Mouse (Mus musculus): ENCODE results near the gene Camsap2.

- no peak for TF ChIP-seq CTCF (IDR thresholded peaks at IDR 0.05; ENCODE audit: low read depth, low read length)
- no peak for TF ChIP-seq GATA1 (IDR thresholded peaks at IDR 0.05; ENCODE audit: borderline replicate concordance, low read length)
- TF ChIP-seq POLR2AphosphoS5 (IDR thresholded peaks at IDR 0.05; ENCODE audit: insufficient replicate concordance, low read depth, low read length) = no peak
These were observed 29.6 kb downstream of the Camsap2 start for GRCm38 (mm10) chr1:136316317-136316716.
